Comparison of ENCODE assay signal across 8 mouse cellular contexts in genomic region chr1:11413894-11414556, GRCm38 (mm10). TPM values are rescaled to one million over a fixed set of nuclear protein-coding genes. Genes with fewer than 3 reads are reported as not detected.
DNase-seq lines count a peak whose midpoint lies in the region; ATAC-seq and TF ChIP-seq lines count a peak whose summit lies in the region.

Gene A830018L16Rik, plus strand, starts transcription at chr1:11414105.

- no peak for TF ChIP-seq CTCF in E14TG2a.4 (conservative IDR thresholded peaks at IDR 0.05; ENCODE audit: low read length)
- peak; percentile 74 for TF ChIP-seq CTCF in heart, postnatal 0 days (IDR thresholded peaks at IDR 0.05; ENCODE audit: low read depth)

- peak; percentile 31 to 68 for DNase-seq in cerebellum, adult 18-20 months
- DNase-seq in heart, postnatal 0 days (ENCODE audit: low spot score) = peak; percentile 69
- DNase-seq in kidney, postnatal 14 days = peak; percentile 53
- DNase-seq in liver = peak; percentile 62
- peak; percentile 90 for DNase-seq in neural tube, embryonic 11.5 days (ENCODE audit: low spot score)
- DNase-seq in urinary bladder, adult 2 months (ENCODE audit: low spot score) = peak; percentile 23

- H3K27ac ChIP-seq in forebrain, embryonic 15.5 days (replicated peaks) = peak within 1 kb of the TSS; percentile 54
- no peak within 1 kb of the TSS for H3K27ac ChIP-seq in heart, postnatal 0 days (ENCODE audit: low read depth)
- H3K27ac ChIP-seq in neural tube, embryonic 11.5 days (ENCODE audit: low read depth, low read length) = no peak within 1 kb of the TSS

- no peaks in the 10 kb centered on the region for H3K36me3 ChIP-seq in E14TG2a.4 (ENCODE audit: insufficient read depth, low read length)
- H3K36me3 ChIP-seq in forebrain, embryonic 15.5 days = no peaks in the 10 kb centered on the region
- no peaks in the 10 kb centered on the region for H3K36me3 ChIP-seq in heart, postnatal 0 days (replicated peaks; ENCODE audit: control insufficient read depth, insufficient read depth, low read length)
- H3K36me3 ChIP-seq in neural tube, embryonic 11.5 days (ENCODE audit: control insufficient read depth, insufficient read depth, low read length) = no peaks in the 10 kb centered on the region

- no peaks in the 10 kb centered on the region for H3K9me3 ChIP-seq in E14TG2a.4 (ENCODE audit: low read length)
- no peaks in the 10 kb centered on the region for H3K9me3 ChIP-seq in forebrain, embryonic 15.5 days
- no peaks in the 10 kb centered on the region for H3K9me3 ChIP-seq in heart, postnatal 0 days (replicated peaks; ENCODE audit: control insufficient read depth, low read length)
- H3K9me3 ChIP-seq in neural tube, embryonic 11.5 days (ENCODE audit: control insufficient read depth, low read length) = no peaks in the 10 kb centered on the region

- peak within 1 kb of the TSS; percentile 84 for H3K4me3 ChIP-seq in E14TG2a.4 (replicated peaks; ENCODE audit: low read length)
- H3K4me3 ChIP-seq in forebrain, embryonic 15.5 days = peak within 1 kb of the TSS; percentile 56
- H3K4me3 ChIP-seq in heart, postnatal 0 days (ENCODE audit: low read depth, low read length) = peak within 1 kb of the TSS; percentile 46
- peak within 1 kb of the TSS; percentile 45 for H3K4me3 ChIP-seq in neural tube, embryonic 11.5 days (ENCODE audit: low read depth, low read length)

- H3K27me3 ChIP-seq in E14TG2a.4 (ENCODE audit: insufficient read depth, low read length) = peaks cover 9% of the 10 kb centered on the region
- 0 out of 2 replicates have a peak, but pooled peaks cover 4% of the 10 kb centered on the region for H3K27me3 ChIP-seq in forebrain, embryonic 15.5 days
- peaks cover 17% of the 10 kb centered on the region for H3K27me3 ChIP-seq in heart, postnatal 0 days (ENCODE audit: control insufficient read depth, insufficient read depth, low read length)
- no peaks in the 10 kb centered on the region for H3K27me3 ChIP-seq in neural tube, embryonic 11.5 days (ENCODE audit: control insufficient read depth, insufficient read depth, low read length)

- ATAC-seq in forebrain, embryonic 15.5 days (replicated peaks) = peak; percentile 98
- peak; percentile 97 for ATAC-seq in heart, postnatal 0 days (ENCODE audit: insufficient read depth, low read depth)
- peak; percentile 99 for ATAC-seq in neural tube, embryonic 11.5 days (ENCODE audit: insufficient read depth, low FRiP score, low TSS enrichment)

- H3K9ac ChIP-seq in forebrain, embryonic 15.5 days (replicated peaks) = peak within 1 kb of the TSS; percentile 46
- no peak within 1 kb of the TSS for H3K9ac ChIP-seq in heart, postnatal 0 days (replicated peaks; ENCODE audit: low read depth, low read length)
- peak within 1 kb of the TSS; percentile 65 for H3K9ac ChIP-seq in neural tube, embryonic 11.5 days (ENCODE audit: low read length)

- TF ChIP-seq EP300 in heart, postnatal 0 days (IDR thresholded peaks at IDR 0.05; ENCODE audit: low read depth) = no peak

- WGBS in forebrain, embryonic 15.5 days = under 1% methylated on average over 50 of the region's 50 CpGs
- WGBS in heart, postnatal 0 days = under 1% methylated on average over 50 of the region's 50 CpGs
- WGBS in neural tube, embryonic 11.5 days = under 1% methylated on average over 50 of the region's 50 CpGs

- peak within 1 kb of the TSS; percentile 90 for H3K4me2 ChIP-seq in forebrain, embryonic 15.5 days (replicated peaks)
- peak within 1 kb of the TSS; percentile 76 for H3K4me2 ChIP-seq in heart, postnatal 0 days (ENCODE audit: low read depth, low read length)
- H3K4me2 ChIP-seq in neural tube, embryonic 11.5 days (ENCODE audit: low read depth) = peak within 1 kb of the TSS; percentile 87

- peaks cover 24% of the 10 kb centered on the region for H3K4me1 ChIP-seq in E14TG2a.4 (replicated peaks; ENCODE audit: low read depth, low read length)
- peaks cover 8% of the 10 kb centered on the region for H3K4me1 ChIP-seq in forebrain, embryonic 15.5 days
- H3K4me1 ChIP-seq in heart, postnatal 0 days (ENCODE audit: control insufficient read depth, insufficient read depth) = no peaks in the 10 kb centered on the region
- H3K4me1 ChIP-seq in neural tube, embryonic 11.5 days (ENCODE audit: control insufficient read depth, insufficient read depth, low read length) = no peaks in the 10 kb centered on the region; the same call in 1 of the 2 replicates

RNA-seq across cellular contexts. Expression of gene A830018L16Rik, which starts in this region (rescaled TPM):
- 4.5 and 7.3 TPM in 2 replicates for polyA plus RNA-seq in forebrain, embryonic 15.5 days (2015; fragmentation: Nextera tagmentation; extraction: Ambion mirVana)
- 0.89 TPM in 1 of 2 replicates, not detected in the other for total RNA-seq in heart, postnatal 0 days (2014; rRNA removed; ENCODE audit: low replicate concordance)
- 0.12 and 0.32 TPM in 2 replicates for polyA plus RNA-seq in heart, postnatal 0 days (2015; fragmentation: Nextera tagmentation; extraction: Ambion mirVana)
- 1.4 and 2.4 TPM in 2 replicates for polyA plus RNA-seq in neural tube, embryonic 11.5 days (2014; fragmentation: Nextera tagmentation; extraction: Ambion mirVana)
- 0.11 and 0.52 TPM in 2 replicates for polyA plus RNA-seq in urinary bladder, adult 2 months (2012; rRNA removed)

Comparison
In these comparisons a context has a peak if more than half of its experiments do, and no peak if none do; other contexts are left out.
1. Peak in DNase-seq, ATAC-seq, H3K4me3 ChIP-seq and H3K4me2 ChIP-seq in heart, postnatal 0 days; RNA of the gene not detected or under 1 TPM.
2. Peak in DNase-seq in urinary bladder, adult 2 months; RNA of the gene not detected or under 1 TPM.
3. DNase-seq: peak in every context shown above with its lines; median percentile 90 in neural tube, embryonic 11.5 days; 69 in heart, postnatal 0 days; 62 in liver; 53 in kidney, postnatal 14 days; 50 in cerebellum, adult 18-20 months; 23 in urinary bladder, adult 2 months.